ENCODE assay signal across 20 mouse cellular contexts in the genomic region with DNA sequence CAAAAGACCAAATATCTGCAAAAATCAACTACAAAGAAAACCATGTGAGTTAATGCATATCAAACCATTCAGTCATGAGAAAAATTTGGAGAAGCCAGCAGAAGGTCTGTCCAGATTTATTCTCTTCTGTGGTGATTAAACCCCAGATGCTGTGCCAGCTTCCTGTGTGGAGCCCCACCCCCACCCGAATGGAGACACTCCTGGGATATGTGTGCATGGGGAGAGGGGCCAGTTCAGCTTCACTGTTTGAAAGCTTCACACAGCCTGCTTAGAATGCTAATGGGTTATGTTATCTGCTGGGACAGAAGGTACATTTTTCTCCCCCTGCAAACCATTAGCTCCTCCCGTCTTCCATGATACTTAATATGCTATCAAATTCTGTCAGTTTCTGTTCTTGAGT.
DNase-seq lines count a peak whose midpoint lies in the region; ATAC-seq lines count a peak whose summit lies in the region.
"Had no signal": no experiment of that assay in that cellular context is flagged by ENCODE, and none has a peak within 500 bp of the region (broad histone marks: within the 10 kb centered on the region; RNA-seq: fewer than 3 reads in every experiment).

No protein-coding gene starts in this region.

- H3K27ac ChIP-seq in neural tube, embryonic 11.5 days (ENCODE audit: low read depth, low read length): no peak overlapping the region
- no peak overlapping the region for H3K27ac ChIP-seq in neural tube, embryonic 15.5 days (replicated peaks)
- H3K27ac ChIP-seq in hindbrain, embryonic 15.5 days (replicated peaks): no peak overlapping the region
- H3K27ac ChIP-seq: heart, embryonic 13.5 days; layer of hippocampus, adult 2 months; left cerebral cortex, adult 2 months; limb, embryonic 13.5 days; liver, embryonic 15.5 days had no signal

- no peak overlapping the region for H3K4me3 ChIP-seq in neural tube, embryonic 11.5 days (ENCODE audit: low read depth, low read length)
- H3K4me3 ChIP-seq in neural tube, embryonic 15.5 days (replicated peaks): no peak overlapping the region
- H3K4me3 ChIP-seq in hindbrain, embryonic 15.5 days: no peak overlapping the region
- H3K4me3 ChIP-seq: erythroblast, embryonic 14.5 days; heart, embryonic 13.5 days; layer of hippocampus, adult 2 months; left cerebral cortex, adult 2 months; limb, embryonic 13.5 days; liver, embryonic 15.5 days had no signal

- H3K4me2 ChIP-seq in neural tube, embryonic 11.5 days (ENCODE audit: low read depth): no peak overlapping the region
- no peak overlapping the region for H3K4me2 ChIP-seq in neural tube, embryonic 15.5 days
- H3K4me2 ChIP-seq in hindbrain, embryonic 15.5 days: no peak overlapping the region
- H3K4me2 ChIP-seq: heart, embryonic 13.5 days; limb, embryonic 13.5 days; liver, embryonic 15.5 days had no signal

- peak; percentile 57; the same call in 1 of the 2 replicates for ATAC-seq in neural tube, embryonic 11.5 days (ENCODE audit: insufficient read depth, low FRiP score, low TSS enrichment)
- no peak for ATAC-seq in neural tube, embryonic 15.5 days (ENCODE audit: low FRiP score)
- ATAC-seq in hindbrain, embryonic 15.5 days (ENCODE audit: low FRiP score, low read depth): peak; percentile 57; the same call in 1 of the 2 replicates
- ATAC-seq: Patski had no signal

- H3K4me1 ChIP-seq in neural tube, embryonic 11.5 days (ENCODE audit: control insufficient read depth, insufficient read depth, low read length): peaks cover 3% of the 10 kb centered on the region; the same call in 1 of the 2 replicates
- peaks cover 7% of the 10 kb centered on the region for H3K4me1 ChIP-seq in neural tube, embryonic 15.5 days
- H3K4me1 ChIP-seq in hindbrain, embryonic 15.5 days (replicated peaks): peaks cover 11% of the 10 kb centered on the region
- H3K4me1 ChIP-seq: limb, embryonic 13.5 days; liver, embryonic 15.5 days had no signal

- no peaks in the 10 kb centered on the region for H3K27me3 ChIP-seq in neural tube, embryonic 11.5 days (ENCODE audit: control insufficient read depth, insufficient read depth, low read length)
- no peaks in the 10 kb centered on the region for H3K27me3 ChIP-seq in neural tube, embryonic 15.5 days (replicated peaks)
- no peaks in the 10 kb centered on the region for H3K27me3 ChIP-seq in hindbrain, embryonic 15.5 days
- H3K27me3 ChIP-seq: heart, embryonic 13.5 days; limb, embryonic 13.5 days; liver, embryonic 15.5 days; Patski had no signal

- no peaks in the 10 kb centered on the region for H3K36me3 ChIP-seq in neural tube, embryonic 11.5 days (ENCODE audit: control insufficient read depth, insufficient read depth, low read length)
- H3K36me3 ChIP-seq in neural tube, embryonic 15.5 days: no peaks in the 10 kb centered on the region
- no peaks in the 10 kb centered on the region for H3K36me3 ChIP-seq in hindbrain, embryonic 15.5 days
- H3K36me3 ChIP-seq: heart, embryonic 13.5 days; limb, embryonic 13.5 days; liver, embryonic 15.5 days had no signal

- WGBS in neural tube, embryonic 11.5 days: 26% methylated on average over 2 of the region's 2 CpGs
- 16% methylated on average over 2 of the region's 2 CpGs for WGBS in neural tube, embryonic 15.5 days
- 16% methylated on average over 2 of the region's 2 CpGs for WGBS in hindbrain, embryonic 15.5 days

- DNase-seq in embryo, embryonic 10.5 days (ENCODE audit: low spot score): peak; percentile 32
- DNase-seq in embryo, embryonic 9.5 days (ENCODE audit: extremely low spot score): no peak
- peak; percentile 50 for DNase-seq in neural tube, embryonic 11.5 days (ENCODE audit: low spot score)
- DNase-seq in retina, postnatal 1 day: peak; percentile 1
- DNase-seq in layer of hippocampus, adult 9-11 months: no peak
- DNase-seq in urinary bladder, postnatal 10 days (ENCODE audit: low spot score): no peak
- DNase-seq: cerebellum, adult 11 months; kidney, adult 8-10 months; lung, postnatal 10 days; right cerebral cortex, postnatal 14 days; thymus, postnatal 36 days had no signal

- H3K9ac ChIP-seq in neural tube, embryonic 11.5 days (ENCODE audit: low read length): no peak overlapping the region
- H3K9ac ChIP-seq in neural tube, embryonic 15.5 days (replicated peaks): no peak overlapping the region
- H3K9ac ChIP-seq in hindbrain, embryonic 15.5 days: no peak overlapping the region
- H3K9ac ChIP-seq: heart, embryonic 13.5 days; limb, embryonic 13.5 days; liver, embryonic 15.5 days had no signal

- H3K9me3 ChIP-seq in neural tube, embryonic 11.5 days (ENCODE audit: control insufficient read depth, low read length): no peaks in the 10 kb centered on the region
- H3K9me3 ChIP-seq in neural tube, embryonic 15.5 days (replicated peaks): no peaks in the 10 kb centered on the region
- no peaks in the 10 kb centered on the region for H3K9me3 ChIP-seq in hindbrain, embryonic 15.5 days
- H3K9me3 ChIP-seq: heart, embryonic 13.5 days; limb, embryonic 13.5 days; liver, embryonic 15.5 days had no signal

Comparison
In these comparisons a context has a peak if more than half of its experiments do, and no peak if none do; other contexts are left out.
1. DNase-seq: peak in embryo, embryonic 10.5 days (single experiment), neural tube, embryonic 11.5 days (single experiment) and retina, postnatal 1 day (single experiment); none in embryo, embryonic 9.5 days (single experiment), layer of hippocampus, adult 9-11 months (single experiment) and urinary bladder, postnatal 10 days (single experiment).